In the genomic region with DNA sequence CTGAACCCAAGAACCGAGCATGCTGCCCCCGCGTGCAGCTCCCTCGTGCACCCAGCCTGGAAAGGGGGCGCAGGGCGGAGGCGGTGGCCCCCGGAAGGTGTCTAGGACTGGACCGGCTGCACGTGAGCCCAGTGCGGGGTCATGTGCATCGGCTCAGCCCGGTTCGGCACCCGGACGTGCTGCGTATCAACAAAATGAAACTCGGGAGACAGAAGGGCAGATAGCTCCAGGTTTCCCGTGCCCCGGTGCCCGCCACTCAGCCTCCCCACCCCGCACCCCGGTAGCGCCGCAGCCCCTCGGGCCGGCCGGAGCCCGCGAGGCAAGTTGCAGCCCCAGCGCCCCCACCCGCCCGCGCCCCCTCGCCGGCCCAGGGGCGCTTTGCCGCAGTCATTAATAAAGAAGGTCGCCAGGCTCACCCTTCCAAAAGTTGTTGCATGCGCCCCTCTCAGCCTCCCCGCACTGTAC, we compare ENCODE assay signal across 8 mouse cellular contexts. TPM values are rescaled to one million over a fixed set of nuclear protein-coding genes. Genes with fewer than 3 reads are reported as not detected.
DNase-seq lines count a peak whose midpoint lies in the region; ATAC-seq and TF ChIP-seq lines count a peak whose summit lies in the region.

No protein-coding gene starts in this region.

- no peaks in the 10 kb centered on the region for H3K27me3 ChIP-seq in cerebellum, adult 2 months (ENCODE audit: control insufficient read depth, insufficient read depth, low read length)
- H3K27me3 ChIP-seq in forebrain, embryonic 11.5 days (ENCODE audit: control insufficient read depth, insufficient read depth, low read length): peaks cover 20% of the 10 kb centered on the region
- H3K27me3 ChIP-seq in heart, postnatal 0 days (ENCODE audit: control insufficient read depth, insufficient read depth, low read length): no peaks in the 10 kb centered on the region
- peaks cover 22% of the 10 kb centered on the region for H3K27me3 ChIP-seq in liver, embryonic 14.5 days (ENCODE audit: control insufficient read depth, insufficient read depth, low read length)
- no peaks in the 10 kb centered on the region for H3K27me3 ChIP-seq in myocyte (ENCODE audit: control insufficient read depth, insufficient read depth, insufficient read length)
- no peaks in the 10 kb centered on the region for H3K27me3 ChIP-seq in stomach, embryonic 14.5 days (ENCODE audit: control insufficient read depth, insufficient read depth, low read length)

- under 1% methylated on average over 40 of the region's 41 CpGs for WGBS in cerebellum, adult 2 months
- under 1% methylated on average over 41 of the region's 41 CpGs for WGBS in forebrain, embryonic 11.5 days
- under 1% methylated on average over 31 of the region's 41 CpGs for WGBS in heart, postnatal 0 days
- 2% methylated on average over 41 of the region's 41 CpGs for WGBS in liver, embryonic 14.5 days (ENCODE audit: insufficient replicate concordance)
- WGBS in stomach, embryonic 14.5 days: under 1% methylated on average over 41 of the region's 41 CpGs

- no peaks in the 10 kb centered on the region for H3K9me3 ChIP-seq in forebrain, embryonic 11.5 days (ENCODE audit: control insufficient read depth, low read length)
- H3K9me3 ChIP-seq in heart, postnatal 0 days (replicated peaks; ENCODE audit: control insufficient read depth, low read length): no peaks in the 10 kb centered on the region
- no peaks in the 10 kb centered on the region for H3K9me3 ChIP-seq in liver, embryonic 14.5 days (ENCODE audit: control insufficient read depth, low read length)
- no peaks in the 10 kb centered on the region for H3K9me3 ChIP-seq in stomach, embryonic 14.5 days (ENCODE audit: control insufficient read depth, low read depth, low read length)

- peak overlapping the region; percentile 100 for H3K4me2 ChIP-seq in forebrain, embryonic 11.5 days (ENCODE audit: low read depth, low read length, severe bottlenecking)
- H3K4me2 ChIP-seq in heart, postnatal 0 days (ENCODE audit: low read depth, low read length): peak overlapping the region; percentile 100
- peak overlapping the region; percentile 90 for H3K4me2 ChIP-seq in liver, embryonic 14.5 days (ENCODE audit: low read depth)
- H3K4me2 ChIP-seq in myocyte (ENCODE audit: low read depth): peak overlapping the region; percentile 83
- peak overlapping the region; percentile 89 for H3K4me2 ChIP-seq in stomach, embryonic 14.5 days (replicated peaks; ENCODE audit: low read depth, low read length)

- H3K4me3 ChIP-seq in cerebellum, adult 2 months (replicated peaks; ENCODE audit: insufficient read depth, low read depth, low read length): peak overlapping the region; percentile 75
- H3K4me3 ChIP-seq in forebrain, embryonic 11.5 days (ENCODE audit: low read depth, low read length): peak overlapping the region; percentile 61
- peak overlapping the region; percentile 94 for H3K4me3 ChIP-seq in heart, postnatal 0 days (ENCODE audit: low read depth, low read length)
- peak overlapping the region; percentile 67 to 83 for H3K4me3 ChIP-seq in liver, embryonic 14.5 days (ENCODE audit: insufficient read depth in 1 of 2, low read depth in 2 of 2, low read length in 2 of 2)
- H3K4me3 ChIP-seq in myocyte: peak overlapping the region; percentile 60
- H3K4me3 ChIP-seq in stomach, embryonic 14.5 days (ENCODE audit: low read depth, low read length): peak overlapping the region; percentile 62

- no peaks in the 10 kb centered on the region for H3K36me3 ChIP-seq in forebrain, embryonic 11.5 days (ENCODE audit: control insufficient read depth, insufficient read depth, low read length)
- H3K36me3 ChIP-seq in heart, postnatal 0 days (replicated peaks; ENCODE audit: control insufficient read depth, insufficient read depth, low read length): no peaks in the 10 kb centered on the region
- H3K36me3 ChIP-seq in liver, embryonic 14.5 days (replicated peaks; ENCODE audit: control insufficient read depth, insufficient read depth, low read depth): no peaks in the 10 kb centered on the region
- H3K36me3 ChIP-seq in myocyte (ENCODE audit: control insufficient read depth, insufficient read depth): no peaks in the 10 kb centered on the region
- H3K36me3 ChIP-seq in stomach, embryonic 14.5 days (ENCODE audit: control insufficient read depth, insufficient read depth, low read length): no peaks in the 10 kb centered on the region

- no peak for TF ChIP-seq CTCF in cerebellum, adult 2 months (IDR thresholded peaks at IDR 0.05; ENCODE audit: borderline replicate concordance, insufficient read depth, low read depth, low read length)
- no peak for TF ChIP-seq CTCF in heart, postnatal 0 days (IDR thresholded peaks at IDR 0.05; ENCODE audit: low read depth)
- no peak for TF ChIP-seq CTCF in liver, embryonic 14.5 days (IDR thresholded peaks at IDR 0.05; ENCODE audit: low read depth)

- H3ac ChIP-seq in myocyte (ENCODE audit: control insufficient read depth, insufficient read length): peak overlapping the region; percentile 12

- ATAC-seq in forebrain, embryonic 11.5 days (replicated peaks; ENCODE audit: low FRiP score): 0 out of 2 replicates have a peak, but pooled peaks have one; percentile 3
- peak; percentile 21; the same call in 1 of the 2 replicates for ATAC-seq in heart, postnatal 0 days (ENCODE audit: insufficient read depth, low read depth)
- peak; percentile 32; the same call in 1 of the 2 replicates for ATAC-seq in liver, embryonic 14.5 days (ENCODE audit: insufficient read depth)
- no peak for ATAC-seq in stomach, embryonic 14.5 days (ENCODE audit: insufficient number of reproducible peaks, insufficient read depth, low FRiP score, low read depth)

- TF ChIP-seq EP300 in heart, postnatal 0 days (IDR thresholded peaks at IDR 0.05; ENCODE audit: low read depth): no peak
- no peak for TF ChIP-seq EP300 in liver, embryonic 14.5 days (IDR thresholded peaks at IDR 0.05; ENCODE audit: low read depth)

- H3K9ac ChIP-seq in forebrain, embryonic 11.5 days (ENCODE audit: low read length): peak overlapping the region; percentile 67
- H3K9ac ChIP-seq in heart, postnatal 0 days (replicated peaks; ENCODE audit: low read depth, low read length): peak overlapping the region; percentile 93
- peak overlapping the region; percentile 75 for H3K9ac ChIP-seq in liver, embryonic 14.5 days (replicated peaks)
- H3K9ac ChIP-seq in stomach, embryonic 14.5 days (replicated peaks; ENCODE audit: low read depth, low read length): peak overlapping the region; percentile 64

- H3K79me2 ChIP-seq in myocyte (ENCODE audit: control insufficient read depth, insufficient read depth): no peaks in the 10 kb centered on the region

- TF ChIP-seq POLR2A in cerebellum, adult 2 months (IDR thresholded peaks at IDR 0.05; ENCODE audit: borderline replicate concordance, insufficient read depth, low read length): no peak
- TF ChIP-seq POLR2A in myocyte (IDR thresholded peaks at IDR 0.05; ENCODE audit: insufficient read length, low read depth): no peak

- no peaks in the 10 kb centered on the region; the same call in 1 of the 2 replicates for H3K4me1 ChIP-seq in cerebellum, adult 2 months (ENCODE audit: control insufficient read depth, insufficient read depth, low read length)
- peaks cover 19% of the 10 kb centered on the region for H3K4me1 ChIP-seq in forebrain, embryonic 11.5 days (replicated peaks; ENCODE audit: control insufficient read depth, insufficient read depth, low read length)
- 0 out of 2 replicates have a peak, but pooled peaks cover 3% of the 10 kb centered on the region for H3K4me1 ChIP-seq in heart, postnatal 0 days (ENCODE audit: control insufficient read depth, insufficient read depth)
- H3K4me1 ChIP-seq in liver, embryonic 14.5 days (replicated peaks; ENCODE audit: control insufficient read depth in 2 of 2, insufficient read depth in 2 of 2, low read length in 1 of 2): peaks cover 2 to 3% of the 10 kb centered on the region in 2 experiments; a peak in 2 of 4 replicates
- peaks cover 6% of the 10 kb centered on the region; the same call in 1 of the 2 replicates for H3K4me1 ChIP-seq in stomach, embryonic 14.5 days (ENCODE audit: control insufficient read depth, insufficient read depth, low read length)

- DNase-seq in cerebellum, adult 2 months: peak in 1 of 2 experiments; percentile 70
- no peak for DNase-seq in cerebellum, adult 11-12 months
- peak; percentile 79 for DNase-seq in forebrain, embryonic 11.5 days (ENCODE audit: low spot score)
- no peak for DNase-seq in heart, postnatal 0 days (ENCODE audit: low spot score)
- peak; percentile 77 for DNase-seq in layer of hippocampus, adult 11-12 months (ENCODE audit: low spot score)
- no peak for DNase-seq in liver, embryonic 14.5 days (ENCODE audit: low read depth in 3 of 3, low spot score in 3 of 3)

- H3K27ac ChIP-seq in cerebellum, adult 2 months (ENCODE audit: insufficient read depth, low read length): peak overlapping the region; percentile 91
- no peak overlapping the region for H3K27ac ChIP-seq in forebrain, embryonic 11.5 days (ENCODE audit: low read depth, low read length)
- H3K27ac ChIP-seq in heart, postnatal 0 days (ENCODE audit: low read depth): peak overlapping the region; percentile 93
- no peak overlapping the region; the same call in 1 of the 2 replicates for H3K27ac ChIP-seq in liver, embryonic 14.5 days
- H3K27ac ChIP-seq in stomach, embryonic 14.5 days (ENCODE audit: low read length): peak overlapping the region; percentile 95

TF ChIP-seq in myocyte, 11 proteins besides CTCF, POLR2A, EP300 and RAD21 (continues in another document):
- TF ChIP-seq TCF3 (IDR thresholded peaks at IDR 0.05; ENCODE audit: insufficient read length, low read depth) (no peak), CEBPB (IDR thresholded peaks at IDR 0.05; ENCODE audit: insufficient read depth, poor library complexity, severe bottlenecking) (no peak), MYOD1 (IDR thresholded peaks at IDR 0.05; ENCODE audit: control insufficient read depth in 1 of 3, insufficient read length in 2 of 3, low read depth in 2 of 3) (no peak), MAX (IDR thresholded peaks at IDR 0.05; ENCODE audit: low read depth) (no peak), USF1 (IDR thresholded peaks at IDR 0.05; ENCODE audit: low read depth) (no peak), POLR2AphosphoS2 (IDR thresholded peaks at IDR 0.05; ENCODE audit: insufficient read length, low read depth) (no peak), TCF12 (IDR thresholded peaks at IDR 0.05; ENCODE audit: insufficient read depth, poor library complexity, severe bottlenecking) (no peak), MYOG (IDR thresholded peaks at IDR 0.05; ENCODE audit: control insufficient read depth in 1 of 3, insufficient read depth in 1 of 3, insufficient read length in 2 of 3, low read depth in 2 of 3) (no peak)

RNA-seq across cellular contexts. Expression of a gene that starts 0.8 kb away (rescaled TPM):
- polyA plus RNA-seq in cerebellum, adult 2 months (2012; rRNA removed): 21.8 and 21.9 TPM in 2 replicates
- 0.29 and 0.55 TPM in 2 replicates for polyA plus RNA-seq in forebrain, embryonic 11.5 days (2014; fragmentation: Nextera tagmentation; extraction: Ambion mirVana)
- 1.9 and 2.3 TPM in 2 replicates for total RNA-seq in heart, postnatal 0 days (2014; rRNA removed; ENCODE audit: low replicate concordance)
- 0.60 and 0.72 TPM in 2 replicates for polyA plus RNA-seq in heart, postnatal 0 days (2015; fragmentation: Nextera tagmentation; extraction: Ambion mirVana)
- polyA plus RNA-seq in liver, embryonic 14.5 days (2012; rRNA removed): 0.63 and 0.77 TPM in 2 replicates
- 0.42 and 0.46 TPM in 2 replicates for polyA plus RNA-seq in liver, embryonic 14.5 days (2014; fragmentation: Nextera tagmentation; extraction: Ambion mirVana)
- polyA plus RNA-seq in myocyte (2012; fragmentation: generic; extraction: Trizol): 2.6 TPM
- polyA plus RNA-seq in stomach, embryonic 14.5 days (2014; fragmentation: Nextera tagmentation; extraction: Ambion mirVana): 1.5 and 1.8 TPM in 2 replicates

Comparison
In these comparisons a context has a peak if more than half of its experiments do, and no peak if none do; other contexts are left out.
1. DNase-seq: peak in forebrain, embryonic 11.5 days (single experiment) and layer of hippocampus, adult 11-12 months (single experiment); none in cerebellum, adult 11-12 months (single experiment), heart, postnatal 0 days (single experiment) and liver, embryonic 14.5 days (0 of 3).
2. H3K27ac ChIP-seq: peak in cerebellum, adult 2 months (single experiment), heart, postnatal 0 days (single experiment) and stomach, embryonic 14.5 days (single experiment); none in forebrain, embryonic 11.5 days (single experiment) and liver, embryonic 14.5 days (single experiment).
3. Peak in every context shown above with its lines, with median percentiles within 50 percentile points of each other: H3K4me3 ChIP-seq, H3K4me2 ChIP-seq and H3K9ac ChIP-seq.